Mouse (Mus musculus): ENCODE measurements around the gene Man2c1. TPM values are rescaled to one million over a fixed set of nuclear protein-coding genes. Genes with fewer than 3 reads are reported as not detected.

Man2c1 gene
- polyA plus RNA-seq, 1 experiment: 170 TPM

- H3K4me3 ChIP-seq (ENCODE audit: extremely low read depth, insufficient read depth, insufficient read length): no peak overlapping the region
- H3K36me3 ChIP-seq (ENCODE audit: control insufficient read depth, insufficient read depth, low read length): no peaks in the 10 kb centered on the region
- WGBS: 84% methylated on average over 5 of the region's 5 CpGs
- no peak for DNase-seq (ENCODE audit: low read depth in 1 of 2, low spot score in 2 of 2)
- no peak overlapping the region for H3K27ac ChIP-seq (ENCODE audit: insufficient read depth, low read length)
- no peaks in the 10 kb centered on the region for H3K27me3 ChIP-seq (ENCODE audit: control insufficient read depth, insufficient read depth, low read length)
- H3K4me1 ChIP-seq (ENCODE audit: control insufficient read depth, insufficient read depth, insufficient read length): no peaks in the 10 kb centered on the region
- no peak for TF ChIP-seq POLR2A (IDR thresholded peaks at IDR 0.05; ENCODE audit: low read depth, low read length)
- no peak for TF ChIP-seq CTCF (IDR thresholded peaks at IDR 0.05; ENCODE audit: extremely low read depth, insufficient read depth, insufficient read length, insufficient replicate concordance)
Measured at GRCm38 (mm10) chr9:57168411-57168810, 37.9 kb downstream of the Man2c1 start.

Other genes with a start within 250 kb of the Man2c1 start
- gene Snx33, start 202.3 kb upstream of the Man2c1 start, polyA plus RNA-seq (2012; rRNA removed): 8.6 and 9.0 TPM in 2 replicates
- gene Imp3, start 193.2 kb upstream of the Man2c1 start, polyA plus RNA-seq (2012; rRNA removed): 167 and 283 TPM in 2 replicates
- gene Snupn, start 179.8 kb upstream of the Man2c1 start, polyA plus RNA-seq (2012; rRNA removed): 2.8 and 3.7 TPM in 2 replicates
- gene Ptpn9, start 135.8 kb upstream of the Man2c1 start, polyA plus RNA-seq (2012; rRNA removed): 13.1 and 21.1 TPM in 2 replicates
- 83.3 and 98.2 TPM in 2 replicates for gene Sin3a, start 58.6 kb upstream of the Man2c1 start, polyA plus RNA-seq (2012; rRNA removed)
- 11.5 and 14.7 TPM in 2 replicates for gene Neil1, start 17.6 kb downstream of the Man2c1 start, polyA plus RNA-seq (2012; rRNA removed)
- gene Commd4, start 27.6 kb downstream of the Man2c1 start, polyA plus RNA-seq (2012; rRNA removed): 142 and 207 TPM in 2 replicates
- not detected in 2 replicates for gene Trcg1, start 105.9 kb downstream of the Man2c1 start, polyA plus RNA-seq (2012; rRNA removed)
- 20.3 and 21.6 TPM in 2 replicates for gene 1700017B05Rik, start 131.9 kb downstream of the Man2c1 start, polyA plus RNA-seq (2012; rRNA removed)